Mouse (Mus musculus): ENCODE measurements around the gene Gfy. TPM values are rescaled to one million over a fixed set of nuclear protein-coding genes. Genes with fewer than 3 reads are reported as not detected.
A peak's percentile ranks its signal among the peaks of the same experiment; 100 is the strongest.

Gene Gfy
- total RNA-seq, 2 experiments from 2014 or later, result 0.34 to 0.42 TPM

DNA sequence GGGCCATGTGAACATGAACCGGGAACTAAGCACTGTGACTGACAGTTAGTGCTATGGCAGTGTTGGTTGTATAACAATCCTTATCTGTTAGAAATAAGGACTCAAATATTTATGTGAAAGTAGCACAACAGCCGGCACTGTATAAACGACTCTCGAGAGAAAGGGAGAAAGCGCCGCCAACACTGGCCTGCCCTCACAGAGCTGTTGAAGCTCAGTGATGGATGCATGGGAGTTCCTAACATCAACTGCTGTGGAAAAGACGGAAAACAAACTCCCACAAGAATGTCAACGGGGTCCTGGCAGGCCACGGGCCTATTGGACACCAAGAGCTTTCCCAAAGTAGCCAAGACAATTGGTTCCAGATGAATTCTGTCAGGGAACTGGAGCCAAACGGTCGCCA is 28.1 kb downstream of the Gfy start:
- peak in 1 of 2 experiments; percentile 49 for DNase-seq (ENCODE audit: low spot score in 2 of 2)

GRCm38 (mm10) chr7:45150321-45150720 is 29.0 kb downstream of the Gfy start:
- DNase-seq (ENCODE audit: low spot score in 2 of 2), result no peak

- no peak for DNase-seq (ENCODE audit: low spot score in 2 of 2)
These were observed 29.8 kb downstream of the Gfy start for GRCm38 (mm10) chr7:45149545-45149944.

DNA sequence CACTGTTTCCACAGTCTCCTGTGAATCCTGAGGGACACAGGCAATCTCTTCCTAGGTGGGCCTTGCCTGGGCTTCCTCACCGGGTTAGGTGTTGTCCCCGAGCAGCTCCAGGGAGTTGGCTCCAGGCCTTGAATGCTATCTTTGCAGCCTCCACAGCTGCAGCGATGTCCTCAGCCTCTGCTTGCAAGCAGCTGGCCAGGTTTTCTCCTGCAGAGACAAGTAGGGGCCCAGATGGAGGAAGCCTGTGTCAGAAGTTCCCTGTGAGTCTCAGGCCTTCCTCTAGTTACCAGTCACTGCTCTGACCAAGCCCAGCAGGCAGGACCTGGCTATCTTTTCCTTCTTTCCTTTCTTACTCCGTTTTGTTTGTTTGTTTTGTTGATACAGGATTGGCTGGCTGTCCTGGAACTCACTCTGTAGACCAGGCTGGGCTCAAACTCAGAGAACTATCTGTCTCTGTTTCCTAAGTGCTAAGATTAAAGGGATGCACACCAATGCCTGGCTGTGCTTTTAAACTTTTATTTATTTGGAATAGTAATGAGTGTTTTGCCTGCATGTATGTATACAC is 30.8 kb downstream of the Gfy start:
- no peak for DNase-seq (ENCODE audit: low spot score in 2 of 2)

DNA sequence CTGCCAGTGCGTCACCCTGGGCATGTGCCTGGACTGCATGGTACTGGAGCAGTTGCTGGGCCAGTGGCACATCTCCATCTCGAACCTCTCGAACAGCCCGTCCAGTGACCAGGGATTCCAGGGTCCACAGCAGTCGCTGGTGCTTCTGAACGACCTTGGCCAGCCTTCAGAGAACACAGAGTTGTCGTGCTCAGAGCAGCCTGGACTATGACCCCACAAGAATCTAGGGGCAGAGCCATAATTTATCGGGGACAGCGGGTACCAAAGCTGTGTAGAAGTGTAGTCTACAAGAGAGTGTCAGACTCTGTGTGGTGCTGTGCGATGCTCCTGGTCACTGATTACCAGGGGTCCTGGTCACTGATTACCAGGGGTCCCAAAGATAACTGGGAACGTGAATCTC is 31.5 kb downstream of the Gfy start:
- DNase-seq (ENCODE audit: low spot score in 2 of 2), result no peak

- DNase-seq (ENCODE audit: low spot score in 2 of 2), result no peak
These were observed 32.1 kb downstream of the Gfy start for GRCm38 (mm10) chr7:45147267-45147666.

- no peak for DNase-seq (ENCODE audit: low spot score in 2 of 2)
These were observed 33.9 kb downstream of the Gfy start for GRCm38 (mm10) chr7:45145460-45145859.

GRCm38 (mm10) chr7:45144368-45145174 is 34.8 kb downstream of the Gfy start:
- DNase-seq (ENCODE audit: low spot score in 2 of 2), result no peak

DNA sequence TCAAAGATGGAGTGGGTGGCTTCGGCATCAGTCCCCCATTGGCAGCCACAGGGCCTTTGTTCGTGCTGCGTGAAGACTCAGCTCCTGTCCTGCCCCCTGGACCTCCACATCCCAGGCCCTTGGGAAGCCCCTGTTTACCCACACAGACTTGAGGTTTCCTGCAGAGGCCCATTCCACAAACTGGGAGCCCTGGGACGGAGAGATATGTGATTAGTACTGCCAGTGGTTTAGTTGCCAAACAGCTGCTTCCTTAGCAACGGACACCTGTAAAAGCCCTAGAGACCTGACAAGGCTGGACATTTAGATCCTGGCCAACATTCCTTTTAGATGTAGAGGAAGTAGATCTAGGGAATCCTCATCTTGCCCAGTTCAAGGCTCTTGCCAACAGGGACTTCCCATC is 37.5 kb downstream of the Gfy start:
- DNase-seq (ENCODE audit: low spot score in 2 of 2), result no peak

GRCm38 (mm10) chr7:45141319-45141718 is 38.0 kb downstream of the Gfy start:
- DNase-seq (ENCODE audit: low spot score in 2 of 2), result no peak

GRCm38 (mm10) chr7:45139904-45140723 is 39.3 kb downstream of the Gfy start:
- no peak for DNase-seq (ENCODE audit: low spot score in 2 of 2)

DNA sequence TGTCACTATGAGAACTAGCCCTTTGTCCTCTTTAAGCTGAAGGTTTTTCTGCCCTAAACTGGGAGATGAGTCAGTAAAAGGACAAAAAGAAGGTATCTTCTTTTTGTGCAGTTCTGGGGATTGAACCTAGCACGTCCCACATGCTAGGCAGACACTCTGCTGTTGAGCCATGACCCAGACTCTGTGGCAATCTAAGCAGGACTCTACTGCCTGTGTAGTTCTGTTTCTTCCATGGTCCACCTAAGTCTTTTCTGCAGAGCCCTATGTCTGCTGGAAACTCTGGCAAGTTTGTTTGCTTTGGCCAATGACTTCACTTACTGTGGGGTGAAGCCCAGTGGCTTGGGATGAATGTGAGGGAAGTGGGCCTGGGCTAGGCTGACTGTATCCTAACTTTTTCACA is 41.0 kb downstream of the Gfy start:
- DNase-seq (ENCODE audit: low spot score in 2 of 2), result no peak

DNA sequence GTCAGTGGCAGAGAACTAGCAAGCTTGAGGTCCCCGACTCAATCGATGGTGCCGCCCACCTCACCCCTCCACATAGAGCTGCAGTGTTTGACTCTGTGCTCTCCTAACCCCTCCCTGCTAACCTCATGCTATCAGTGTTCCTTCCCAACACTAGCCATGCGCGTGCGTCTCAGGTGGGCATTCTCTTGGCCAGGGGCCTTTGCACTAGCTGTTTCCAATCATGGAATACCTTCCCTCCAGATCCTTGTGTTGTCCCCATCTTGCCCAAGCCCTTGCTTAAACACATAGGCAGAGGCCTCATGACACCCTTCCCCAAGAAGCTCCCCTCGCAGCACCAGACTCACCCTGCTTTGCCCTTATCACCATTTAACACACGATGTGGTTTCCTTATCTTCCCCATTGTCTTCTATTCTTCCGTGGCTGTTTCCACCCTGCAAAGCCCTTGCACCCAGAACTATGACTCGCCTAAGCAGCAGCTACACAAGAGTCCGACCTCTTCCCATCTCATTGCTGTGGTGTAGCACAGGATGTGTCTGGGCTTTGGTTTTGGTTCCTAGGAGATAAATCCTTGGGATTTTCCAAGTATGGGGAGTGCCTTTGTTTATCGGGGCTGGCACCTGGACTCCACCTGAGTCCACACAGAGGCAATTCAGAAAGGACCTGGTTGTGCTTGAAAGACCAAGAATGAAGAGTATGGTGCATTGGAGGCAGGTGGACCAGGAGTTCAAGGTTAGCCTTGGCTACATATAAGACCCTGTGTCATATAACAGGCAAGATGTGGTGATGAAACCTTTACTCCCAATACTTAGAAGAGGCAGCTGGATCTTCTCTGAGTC is 42.0 kb downstream of the Gfy start:
- DNase-seq (ENCODE audit: low spot score in 2 of 2), result no peak

GRCm38 (mm10) chr7:45135993-45136567 is 43.3 kb downstream of the Gfy start, which contains the start of the genes Gm45713 and Flt3l:
TSS of gene Gm45713 (minus strand) at chr7:45136231.
TSS of gene Flt3l (minus strand) at chr7:45136432.
- DNase-seq (ENCODE audit: low spot score in 2 of 2), result peak; percentile 88 to 92

DNA sequence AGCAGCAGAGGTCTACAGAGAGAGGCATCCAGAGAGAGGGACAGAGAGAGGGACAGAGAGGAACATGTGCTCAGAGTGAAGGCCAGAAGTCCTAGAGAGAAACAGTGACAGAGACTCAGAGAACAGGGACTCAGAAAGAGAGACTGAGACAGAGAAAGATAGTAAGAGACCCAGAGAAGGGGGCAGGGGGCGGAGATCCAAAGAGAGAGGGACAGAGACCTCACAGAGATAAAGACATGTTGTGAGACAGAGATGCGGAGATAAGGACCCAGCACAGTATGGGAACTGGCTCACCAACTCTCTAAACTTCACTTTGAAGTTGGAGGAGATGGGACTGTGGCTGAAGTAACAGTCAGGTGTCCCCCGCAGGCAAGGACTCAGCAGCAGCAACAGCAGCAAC is 44.0 kb downstream of the Gfy start:
- DNase-seq (ENCODE audit: low spot score in 2 of 2), result no peak

DNA sequence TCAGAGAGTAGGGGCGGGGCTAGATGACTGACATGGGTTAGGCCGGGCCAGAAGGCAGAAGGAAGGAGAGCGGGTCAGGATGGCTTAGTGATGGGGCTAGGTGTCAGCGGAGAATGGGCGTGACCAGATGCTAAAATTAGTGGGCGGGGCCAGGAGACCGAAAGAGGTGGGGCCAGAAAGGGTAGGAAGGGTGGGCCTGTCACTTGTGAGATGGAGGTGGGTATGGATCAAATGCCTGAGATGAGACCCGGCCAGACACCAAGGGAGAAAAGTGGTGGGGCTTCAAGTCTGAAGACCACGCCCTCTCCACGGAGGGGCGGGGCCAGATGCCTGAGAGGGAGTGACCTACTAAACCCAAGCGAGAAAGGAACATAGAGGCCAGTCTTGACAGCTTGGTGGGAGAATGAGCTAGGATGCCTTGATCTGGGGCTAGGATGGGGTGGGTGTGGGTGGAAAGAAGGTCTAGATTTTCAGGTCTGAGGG is 44.8 kb downstream of the Gfy start:
- no peak for DNase-seq (ENCODE audit: low spot score in 2 of 2)

DNA sequence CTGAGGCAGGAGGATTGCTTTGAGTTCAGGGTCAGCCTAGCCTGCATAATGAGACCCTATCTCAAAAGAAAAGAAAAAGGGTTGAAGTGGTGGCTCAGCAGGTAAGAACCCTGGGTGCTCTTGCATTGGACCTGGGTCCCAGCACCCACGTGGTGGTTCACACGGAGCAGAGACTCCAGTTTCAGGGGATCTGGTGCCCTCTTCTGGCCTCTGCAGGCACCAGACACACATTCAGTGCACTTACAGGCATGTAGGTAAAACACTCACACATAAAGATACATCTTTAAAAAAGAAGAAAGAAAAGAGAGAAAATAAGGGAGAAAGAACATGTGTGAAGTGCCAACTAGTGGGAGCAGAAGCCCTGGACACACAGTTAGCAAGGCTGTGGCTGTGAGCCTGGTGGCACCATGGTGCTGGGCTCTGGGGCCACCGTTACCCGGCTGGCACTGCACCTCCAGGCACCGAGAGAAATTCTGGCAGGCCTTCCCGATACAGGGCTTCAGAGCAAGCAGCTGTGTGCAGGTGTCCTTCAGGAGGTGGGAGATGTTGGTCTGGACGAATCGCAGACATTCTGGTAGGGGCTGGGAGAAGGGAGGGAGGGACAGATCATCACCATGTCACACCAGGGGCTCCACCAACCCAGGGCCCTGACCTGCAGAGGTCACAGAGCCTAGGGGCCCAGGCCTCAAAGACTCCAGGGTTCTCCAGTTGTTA is 45.8 kb downstream of the Gfy start:
- no peak for DNase-seq (ENCODE audit: low spot score in 2 of 2)

DNA sequence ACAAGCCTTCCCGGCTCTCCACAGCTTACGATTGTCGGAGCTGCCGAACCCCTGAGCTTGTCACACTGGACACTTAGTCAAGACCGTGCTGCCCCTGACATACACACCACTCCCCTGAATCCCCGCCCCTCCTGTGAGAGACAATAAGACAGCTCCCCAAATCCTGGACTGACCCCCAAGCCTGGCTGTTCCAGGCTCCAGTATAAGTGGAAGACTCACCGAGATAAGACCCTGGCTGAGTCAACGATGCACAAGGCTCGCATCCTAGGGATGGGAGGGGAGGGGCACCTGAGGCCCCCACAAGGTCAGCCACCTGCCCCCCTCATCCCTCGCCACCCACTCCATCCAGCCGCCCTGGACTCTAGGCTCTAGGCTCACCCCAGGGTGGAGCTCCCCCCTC is 47.5 kb downstream of the Gfy start:
- no peak for DNase-seq (ENCODE audit: low spot score in 2 of 2)

GRCm38 (mm10) chr7:45129776-45130512 is 49.4 kb downstream of the Gfy start:
- no peak for DNase-seq (ENCODE audit: low spot score in 2 of 2)
